Mouse (Mus musculus) megakaryocyte, adult 5-6 weeks (primary cell): ENCODE measurements around the gene Sap30. TPM values are rescaled to one million over a fixed set of nuclear protein-coding genes. Genes with fewer than 3 reads are reported as not detected.

Source experiments
- ATAC-seq: 2 replicates; pipeline ENCODE4 v1.8.0; 2016; ENCODE audit warnings: mild to moderate bottlenecking, inconsistent platforms; ENCODE audit not compliant: poor library complexity, severe bottlenecking
- total RNA-seq, 2 experiments: library from RNA; stranded (forward) in 1 of 2; stranded (reverse) in 1 of 2; fragments of 153-499, 151-499 nt in 1 of 2; fragments of 221-1000, 200-1000 nt in 1 of 2; gene quantifications; 2 replicates each; pipeline versions ENCODE4 v1.2.3 to v1.2.4; 2015 to 2017

The Sap30 gene
- total RNA-seq, 2 experiments from 2014 or later, result 101 to 145 TPM

- no peak for ATAC-seq
Measured at GRCm38 (mm10) chr8:57443289-57443688, 44.4 kb downstream of the Sap30 start.

GRCm38 (mm10) chr8:57441556-57441955 lies 46.1 kb downstream of the Sap30 start:
- ATAC-seq, result peak; percentile 82; the same call in 1 of the 2 replicates

GRCm38 (mm10) chr8:57441131-57441530 lies 46.5 kb downstream of the Sap30 start:
- ATAC-seq, result no peak

GRCm38 (mm10) chr8:57436437-57436796 lies 51.2 kb downstream of the Sap30 start:
- peak; percentile 14 for ATAC-seq

- ATAC-seq, result peak; percentile 63
Measured at GRCm38 (mm10) chr8:57435768-57436436, 51.8 kb downstream of the Sap30 start.

GRCm38 (mm10) chr8:57432802-57433201 lies 54.9 kb downstream of the Sap30 start:
- peak; percentile 85 for ATAC-seq

Other genes starting within 250 kb of the Sap30 start
- gene Hand2, start 166.9 kb downstream of the Sap30 start, total RNA-seq (2015), result not detected in 2 replicates
- gene Hand2, start 166.9 kb downstream of the Sap30 start, total RNA-seq (2017), result not detected in 2 replicates
- 16.7 and 27.0 TPM in 2 replicates for gene Scrg1, start 31.9 kb downstream of the Sap30 start, total RNA-seq (2015)
- 2.2 and 10.8 TPM in 2 replicates for gene Scrg1, start 31.9 kb downstream of the Sap30 start, total RNA-seq (2017)
- gene Hmgb2, start 24.0 kb upstream of the Sap30 start, total RNA-seq (2015), result 624 and 684 TPM in 2 replicates
- 745 and 753 TPM in 2 replicates for gene Hmgb2, start 24.0 kb upstream of the Sap30 start, total RNA-seq (2017)
- 12.3 and 16.4 TPM in 2 replicates for gene Galnt7, start 165.2 kb upstream of the Sap30 start, total RNA-seq (2015)
- gene Galnt7, start 165.2 kb upstream of the Sap30 start, total RNA-seq (2017), result 13.0 and 18.1 TPM in 2 replicates